Mouse (Mus musculus): ENCODE measurements around the gene Gm6803. TPM values are rescaled to one million over a fixed set of nuclear protein-coding genes. Genes with fewer than 3 reads are reported as not detected.
"Not testable (repeated sequence)": the region's sequence is repeated elsewhere in the genome, so short reads cannot be mapped to it uniquely, and the experiment has no call there.

The Gm6803 gene
- polyA plus RNA-seq (2015; fragmentation: Nextera tagmentation; extraction: Ambion mirVana): not detected in 2 replicates

DNA sequence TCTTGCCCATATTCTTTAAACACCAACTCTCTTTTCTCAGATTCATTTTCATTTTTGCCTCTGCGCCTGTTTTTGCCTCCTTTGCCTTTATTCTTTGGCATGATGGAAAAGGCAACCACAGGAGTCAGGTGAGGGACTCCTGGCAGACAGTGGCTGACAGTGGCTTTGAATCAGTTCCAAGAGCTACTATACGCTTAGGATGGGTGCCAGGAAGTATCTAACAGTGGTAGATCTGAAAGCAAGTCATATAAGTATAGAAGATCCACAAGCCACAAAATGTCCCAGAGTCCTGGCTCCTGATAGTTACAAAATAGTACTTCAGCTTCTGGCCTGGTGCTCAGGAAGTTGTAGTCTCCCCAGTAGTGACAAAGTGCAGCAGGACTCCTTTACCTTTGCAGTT, at the start of gene Gm6803:
Gm6803 (minus strand) TSS at position 101 of the 400 bp plus-strand sequence.
- not testable (repeated sequence) for H3K4me2 ChIP-seq; H3K4me3 ChIP-seq; ATAC-seq (ENCODE audit: low FRiP score); H3K4me1 ChIP-seq (replicated peaks); H3K36me3 ChIP-seq; H3K27me3 ChIP-seq; H3K9me3 ChIP-seq; H3K9ac ChIP-seq; H3K27ac ChIP-seq
- 91% methylated on average over 2 of the region's 2 CpGs for WGBS

DNA sequence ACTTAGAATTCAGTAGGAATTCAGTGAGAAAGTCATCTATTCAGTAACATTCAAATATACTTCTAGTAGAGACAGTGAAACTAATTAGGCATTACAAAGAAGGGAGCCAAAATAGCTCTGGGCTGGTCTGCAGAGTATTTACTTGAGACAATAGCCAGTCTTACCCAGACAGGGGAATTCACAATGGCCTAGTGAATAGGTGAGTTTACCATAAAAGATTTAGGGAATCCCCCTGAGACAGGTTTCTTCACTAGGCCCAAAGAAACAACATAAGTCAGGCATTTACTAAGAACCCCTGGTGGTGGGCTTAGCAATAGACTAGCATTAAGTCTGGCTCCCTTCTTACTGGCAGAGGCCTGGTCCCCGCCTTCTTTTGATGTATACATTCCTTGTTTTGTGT, 26.7 kb upstream of the Gm6803 start:
- not testable (repeated sequence) for H3K4me1 ChIP-seq (replicated peaks); H3K27ac ChIP-seq; ATAC-seq (ENCODE audit: low FRiP score); H3K36me3 ChIP-seq; H3K27me3 ChIP-seq; H3K9ac ChIP-seq; H3K9me3 ChIP-seq; H3K4me3 ChIP-seq; H3K4me2 ChIP-seq
- WGBS: 52% methylated on average over 1 of the region's 1 CpGs

DNA sequence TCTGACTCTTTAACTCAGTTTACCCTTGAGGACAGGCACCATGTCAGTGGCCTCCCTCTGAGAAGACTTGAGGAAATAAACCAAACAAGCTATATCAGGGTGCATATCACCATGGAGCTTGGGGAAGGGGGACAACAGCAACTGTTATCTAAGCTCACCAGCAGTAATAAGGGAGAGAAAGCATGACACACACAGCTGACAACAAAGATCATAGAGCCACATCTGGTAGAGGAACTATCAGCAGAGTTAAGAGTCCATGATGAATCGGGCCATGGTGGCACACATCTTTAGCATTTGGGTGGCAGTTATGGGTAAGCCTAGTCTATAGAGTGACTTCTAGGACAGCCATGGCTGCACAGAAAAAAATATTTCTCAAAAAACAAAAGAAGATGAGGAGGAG, 21.1 kb upstream of the Gm6803 start:
- 90% methylated on average over 1 of the region's 1 CpGs for WGBS
- H3K27me3 ChIP-seq; H3K4me1 ChIP-seq (replicated peaks); H3K9ac ChIP-seq; ATAC-seq (ENCODE audit: low FRiP score); H3K9me3 ChIP-seq; H3K36me3 ChIP-seq; H3K27ac ChIP-seq; H3K4me2 ChIP-seq; H3K4me3 ChIP-seq: not testable (repeated sequence)

DNA sequence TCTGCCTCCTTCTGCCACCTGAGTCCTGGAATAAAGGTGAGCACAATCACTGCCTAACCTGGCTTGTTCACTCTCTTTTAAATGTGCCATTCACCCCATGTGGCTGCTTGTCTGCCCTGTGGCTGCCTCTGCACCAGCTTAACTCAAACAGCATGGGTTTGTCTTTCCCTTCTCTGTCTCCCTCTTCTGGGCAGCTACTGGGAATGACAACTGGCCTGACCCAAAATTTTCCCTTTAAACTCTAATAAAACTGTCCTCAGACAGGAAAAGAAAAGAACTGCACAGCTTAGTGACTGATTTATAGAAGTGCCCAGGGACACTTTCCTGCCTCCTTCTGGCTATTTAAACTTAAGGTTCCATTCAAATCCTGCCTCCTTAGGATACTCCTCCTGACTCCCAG, 20.5 kb upstream of the Gm6803 start:
- not testable (repeated sequence) for ATAC-seq (ENCODE audit: low FRiP score); H3K4me3 ChIP-seq; H3K4me2 ChIP-seq; H3K27ac ChIP-seq; H3K27me3 ChIP-seq; H3K4me1 ChIP-seq (replicated peaks); H3K36me3 ChIP-seq; H3K9ac ChIP-seq
- peaks cover 10% of the 10 kb centered on the region; the same call in 1 of the 2 replicates for H3K9me3 ChIP-seq

DNA sequence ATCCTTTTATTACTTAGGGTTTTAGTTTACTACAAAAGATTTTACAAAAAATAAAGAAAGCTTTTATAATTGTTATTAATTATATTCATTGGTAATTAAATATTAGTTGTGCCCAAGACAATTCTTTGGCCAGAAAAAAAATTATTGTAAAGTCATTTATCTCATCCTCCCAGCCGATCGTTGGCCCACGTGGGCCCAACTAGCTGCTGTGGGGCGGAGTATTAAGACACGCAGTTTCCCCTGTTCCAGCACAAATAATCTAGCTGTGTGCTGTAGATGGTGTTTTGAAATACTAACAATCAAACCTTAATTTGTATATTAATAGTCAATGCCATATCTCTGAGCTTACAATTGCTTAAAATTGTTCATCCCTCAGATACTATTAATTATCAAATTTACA, 13.7 kb upstream of the Gm6803 start:
- not testable (repeated sequence) for H3K9ac ChIP-seq; H3K4me1 ChIP-seq (replicated peaks); ATAC-seq (ENCODE audit: low FRiP score); H3K4me3 ChIP-seq; H3K4me2 ChIP-seq; H3K36me3 ChIP-seq; H3K27me3 ChIP-seq; H3K27ac ChIP-seq
- WGBS: 92% methylated on average over 5 of the region's 5 CpGs
- peaks cover 22% of the 10 kb centered on the region for H3K9me3 ChIP-seq

DNA sequence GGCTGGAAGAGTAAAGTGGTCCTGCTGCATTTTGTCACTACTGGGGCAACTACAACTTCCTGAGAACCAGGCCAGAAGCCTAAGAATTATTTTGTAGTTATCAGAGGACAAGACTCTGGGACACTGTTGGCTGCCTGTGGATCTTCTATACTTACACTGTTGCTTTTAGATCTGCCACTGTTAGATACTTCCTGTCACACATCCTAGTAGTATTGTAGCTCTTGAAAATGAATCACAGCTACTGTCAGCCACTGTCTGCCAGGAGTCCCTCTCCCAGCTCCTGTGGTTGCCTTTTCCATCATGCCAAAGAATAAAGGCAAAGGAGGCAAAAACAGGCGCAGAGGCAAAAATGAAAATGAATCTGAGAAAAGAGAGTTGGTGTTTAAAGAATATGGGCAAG, 8.1 kb upstream of the Gm6803 start, which contains the start of gene Gm2056:
Gm2056 (plus strand) TSS at position 301 of the 400 bp plus-strand sequence.
- H3K9me3 ChIP-seq: peaks cover 12% of the 10 kb centered on the region; the same call in 1 of the 2 replicates
- not testable (repeated sequence) for H3K27ac ChIP-seq; H3K36me3 ChIP-seq; H3K4me2 ChIP-seq; H3K9ac ChIP-seq; H3K4me1 ChIP-seq (replicated peaks); H3K27me3 ChIP-seq; ATAC-seq (ENCODE audit: low FRiP score); H3K4me3 ChIP-seq
- 83% methylated on average over 1 of the region's 1 CpGs for WGBS

DNA sequence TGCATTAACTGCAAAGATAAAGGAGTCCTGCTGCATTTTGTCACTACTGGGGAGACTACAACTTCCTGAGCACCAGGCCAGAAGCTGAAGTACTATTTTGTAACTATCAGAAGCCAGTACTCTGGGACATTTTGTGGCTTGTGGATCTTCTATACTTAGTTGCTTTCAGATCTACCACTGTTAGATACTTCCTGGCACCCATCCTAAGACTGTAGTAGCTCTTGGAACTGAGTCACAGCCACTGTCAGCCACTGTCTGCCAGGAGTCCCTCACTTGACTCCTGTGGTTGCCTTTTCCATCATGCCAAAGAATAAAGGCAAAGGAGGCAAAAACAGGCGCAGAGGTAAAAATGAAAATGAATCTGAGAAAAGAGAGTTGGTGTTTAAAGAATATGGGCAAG, 7.0 kb downstream of the Gm6803 start, which contains the start of gene Gm2075:
Gm2075 (plus strand) TSS at position 301 of the 400 bp plus-strand sequence.
- not testable (repeated sequence) for H3K27ac ChIP-seq; H3K9me3 ChIP-seq; H3K4me1 ChIP-seq (replicated peaks); H3K27me3 ChIP-seq; H3K36me3 ChIP-seq; H3K4me3 ChIP-seq; H3K4me2 ChIP-seq; ATAC-seq (ENCODE audit: low FRiP score); H3K9ac ChIP-seq
- no CpG with 5 or more reads among the region's 1 CpGs for WGBS

DNA sequence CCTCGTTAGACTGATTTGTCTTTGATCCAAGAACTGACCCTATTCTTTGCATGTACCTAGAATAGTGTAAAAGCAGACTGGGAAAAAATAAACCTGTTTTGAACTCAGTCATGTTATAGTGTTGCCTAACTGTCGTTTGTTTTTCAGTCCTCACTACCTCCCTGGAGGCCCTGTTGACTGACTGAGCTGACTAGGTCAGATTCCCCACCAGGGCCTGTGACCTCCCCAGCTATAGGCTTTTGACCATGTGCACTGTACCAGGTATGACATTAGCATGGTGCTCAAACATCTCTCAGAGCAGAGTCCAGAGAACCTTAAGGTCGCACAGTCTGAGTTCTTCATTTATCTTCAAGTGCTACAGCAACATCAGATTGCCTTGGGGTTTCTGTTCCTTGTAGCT, 14.5 kb downstream of the Gm6803 start:
- H3K9me3 ChIP-seq; H3K27ac ChIP-seq; H3K4me3 ChIP-seq; H3K4me1 ChIP-seq (replicated peaks); H3K4me2 ChIP-seq; H3K9ac ChIP-seq; H3K36me3 ChIP-seq; H3K27me3 ChIP-seq; ATAC-seq (ENCODE audit: low FRiP score): not testable (repeated sequence)
- WGBS: 77% methylated on average over 3 of the region's 3 CpGs

DNA sequence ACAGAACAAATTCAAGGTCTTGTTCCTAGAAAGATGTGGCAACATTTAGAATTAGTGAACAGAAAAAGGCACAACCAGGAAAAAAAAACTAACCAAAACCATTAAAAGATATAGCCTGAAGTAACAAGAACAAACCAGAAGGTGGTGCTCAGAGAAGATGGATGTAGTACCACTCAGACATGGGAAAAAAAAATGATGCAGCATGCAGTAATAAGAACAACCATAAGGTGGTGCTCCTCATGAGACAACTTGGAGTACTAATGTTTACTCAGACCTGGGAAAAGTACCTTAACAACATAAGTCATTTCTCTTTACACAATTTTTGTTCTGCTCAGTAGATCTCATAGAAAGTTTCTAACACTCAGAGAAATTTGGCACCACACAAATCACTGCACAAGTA, 34.6 kb downstream of the Gm6803 start:
- ATAC-seq (ENCODE audit: low FRiP score); H3K4me3 ChIP-seq; H3K4me1 ChIP-seq (replicated peaks); H3K9ac ChIP-seq; H3K9me3 ChIP-seq; H3K36me3 ChIP-seq; H3K27me3 ChIP-seq; H3K4me2 ChIP-seq; H3K27ac ChIP-seq: not testable (repeated sequence)

Other genes starting within 250 kb of the Gm6803 start
- not detected in 2 replicates for gene Gm21319, start 243.0 kb downstream of the Gm6803 start, polyA plus RNA-seq (2015; fragmentation: Nextera tagmentation; extraction: Ambion mirVana)
- gene Gm21936, start 223.3 kb downstream of the Gm6803 start, polyA plus RNA-seq (2015; fragmentation: Nextera tagmentation; extraction: Ambion mirVana): not detected in 2 replicates
- not detected in 2 replicates for gene BB287469, start 202.2 kb downstream of the Gm6803 start, polyA plus RNA-seq (2015; fragmentation: Nextera tagmentation; extraction: Ambion mirVana)
- not detected in 2 replicates for gene Gm2001, start 176.4 kb downstream of the Gm6803 start, polyA plus RNA-seq (2015; fragmentation: Nextera tagmentation; extraction: Ambion mirVana)
- not detected in 2 replicates for gene Gm2016, start 144.7 kb downstream of the Gm6803 start, polyA plus RNA-seq (2015; fragmentation: Nextera tagmentation; extraction: Ambion mirVana)
- not detected in 2 replicates for gene Gm2022, start 123.4 kb downstream of the Gm6803 start, polyA plus RNA-seq (2015; fragmentation: Nextera tagmentation; extraction: Ambion mirVana)
- not detected in 2 replicates for gene Gm2035, start 98.9 kb downstream of the Gm6803 start, polyA plus RNA-seq (2015; fragmentation: Nextera tagmentation; extraction: Ambion mirVana)
- not detected in 2 replicates for gene Gm2042, start 64.7 kb downstream of the Gm6803 start, polyA plus RNA-seq (2015; fragmentation: Nextera tagmentation; extraction: Ambion mirVana)
- not detected in 2 replicates for gene Gm2075, start 6.9 kb downstream of the Gm6803 start, polyA plus RNA-seq (2015; fragmentation: Nextera tagmentation; extraction: Ambion mirVana)
- not detected in 2 replicates for gene Gm2056, start 8.2 kb upstream of the Gm6803 start, polyA plus RNA-seq (2015; fragmentation: Nextera tagmentation; extraction: Ambion mirVana)
- not detected in 2 replicates for gene Gm16368, start 64.9 kb upstream of the Gm6803 start, polyA plus RNA-seq (2015; fragmentation: Nextera tagmentation; extraction: Ambion mirVana)
- gene Gm10436, start 163.3 kb upstream of the Gm6803 start, polyA plus RNA-seq (2015; fragmentation: Nextera tagmentation; extraction: Ambion mirVana): not detected in 2 replicates
- gene Gm8332, start 231.3 kb upstream of the Gm6803 start, polyA plus RNA-seq (2015; fragmentation: Nextera tagmentation; extraction: Ambion mirVana): not detected in 2 replicates

Measured in hindbrain, embryonic 13.5 days (tissue).